Mouse (Mus musculus): ENCODE data around the gene Ddc. TPM values are rescaled to one million over a fixed set of nuclear protein-coding genes. Genes with fewer than 3 reads are reported as not detected.

Ddc gene
- polyA plus RNA-seq, 1 experiment from 2014 or later, result 37.3 TPM

DNA sequence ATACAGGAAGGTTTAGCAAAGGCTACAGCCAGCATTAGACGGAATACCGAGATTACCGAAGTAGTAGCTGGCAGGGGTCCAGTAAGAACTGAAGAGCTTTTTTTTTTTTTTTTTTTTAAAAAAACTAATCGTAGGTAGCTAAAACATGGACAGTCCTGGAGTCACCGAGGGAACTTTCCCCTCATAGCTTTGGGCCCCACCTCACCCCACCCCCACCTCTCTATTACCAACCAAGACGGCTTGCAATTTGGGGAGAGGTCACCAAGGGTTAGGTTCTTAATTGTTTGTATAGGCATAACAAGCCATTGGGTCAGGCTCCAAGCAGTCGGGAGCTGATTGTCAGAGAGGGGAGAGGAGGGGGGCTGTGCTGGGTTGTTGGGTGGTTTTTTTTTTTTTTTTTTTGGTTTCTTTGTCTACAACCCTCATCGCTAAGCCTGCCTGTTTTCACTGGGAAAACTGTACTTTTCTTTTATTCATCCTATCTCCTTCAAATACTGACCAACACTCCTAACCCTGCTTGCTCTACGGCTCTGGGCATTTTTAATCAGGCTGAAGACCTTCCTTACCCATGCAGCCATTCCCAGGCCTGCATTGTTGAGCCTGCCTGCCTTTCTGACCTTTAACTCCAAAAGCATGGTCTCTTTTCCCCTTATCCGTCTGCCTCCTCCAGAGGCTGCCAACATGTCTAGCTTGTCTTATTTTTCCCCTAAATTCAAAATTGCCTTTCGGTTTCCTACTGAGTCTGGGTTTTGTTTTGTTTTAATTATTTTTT, 88.4 kb downstream of the Ddc start:
- Histone ChIP-seq H3K27me3 (replicated peaks; ENCODE audit: control insufficient read depth, insufficient read depth, low read length) (no peaks in the 10 kb centered on the region), H3K9me3 (ENCODE audit: control insufficient read depth, low read length) (no peaks in the 10 kb centered on the region), H3K9ac (ENCODE audit: low read length) (peak overlapping the region; percentile 88), H3K27ac (ENCODE audit: low read depth) (peak overlapping the region; percentile 100), H3K4me3 (ENCODE audit: low read depth, low read length) (peak overlapping the region; percentile 60), H3K4me1 (replicated peaks; ENCODE audit: control insufficient read depth, insufficient read depth, low read length) (peaks cover 10% of the 10 kb centered on the region), H3K36me3 (ENCODE audit: control insufficient read depth, insufficient read depth, low read length) (peaks cover 16% of the 10 kb centered on the region), H3K4me2 (ENCODE audit: low read length) (peak overlapping the region; percentile 63)
- 5% methylated on average over 11 of the region's 11 CpGs for WGBS
- DNase-seq (ENCODE audit: low spot score), result no peak
- peak; percentile 20 for ATAC-seq (replicated peaks; ENCODE audit: low FRiP score, low TSS enrichment, low read depth)

DNA sequence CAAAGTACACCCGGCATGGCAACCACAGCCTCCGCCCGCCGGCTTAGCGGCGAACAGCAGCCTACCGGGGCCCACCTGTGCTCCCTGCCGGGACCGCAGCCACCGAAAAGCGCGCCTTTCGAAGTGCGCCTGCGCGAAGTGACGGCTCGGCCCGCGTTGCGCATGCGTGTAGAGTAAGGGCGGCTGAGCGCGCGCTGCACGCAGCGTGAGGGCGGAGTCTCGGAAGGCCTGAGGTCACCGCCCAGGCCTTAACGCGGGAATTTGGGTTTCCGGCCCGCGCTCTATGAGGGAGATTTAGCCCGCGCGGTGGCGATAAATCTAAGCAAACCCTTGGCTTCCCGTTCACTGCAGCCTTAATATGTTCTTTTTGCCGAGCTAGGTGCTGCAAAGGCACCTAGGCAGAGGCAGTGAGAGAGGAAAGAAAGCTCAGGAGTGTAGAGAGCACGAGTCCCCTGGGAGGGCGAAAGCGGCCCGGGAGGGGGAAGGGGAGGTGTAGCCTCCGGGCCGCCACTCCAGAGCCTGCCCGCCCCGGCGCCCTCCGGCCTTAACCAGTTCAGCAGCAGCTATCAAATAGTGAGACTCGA, 89.0 kb downstream of the Ddc start, which contains the start of gene Fignl1:
Fignl1 (minus strand) TSS at position 143 of the 584 bp plus-strand sequence.
- no peaks in the 10 kb centered on the region for H3K9me3 ChIP-seq (ENCODE audit: control insufficient read depth, low read length)
- H3K9ac ChIP-seq (ENCODE audit: low read length), result peak within 1 kb of the TSS; percentile 88
- H3K4me1 ChIP-seq (replicated peaks; ENCODE audit: control insufficient read depth, insufficient read depth, low read length), result peaks cover 10% of the 10 kb centered on the region
- peak within 1 kb of the TSS; percentile 63 for H3K4me2 ChIP-seq (ENCODE audit: low read length)
- H3K27me3 ChIP-seq (replicated peaks; ENCODE audit: control insufficient read depth, insufficient read depth, low read length), result no peaks in the 10 kb centered on the region
- WGBS, result under 1% methylated on average over 53 of the region's 53 CpGs
- peaks cover 22% of the 10 kb centered on the region for H3K36me3 ChIP-seq (ENCODE audit: control insufficient read depth, insufficient read depth, low read length)
- H3K27ac ChIP-seq (ENCODE audit: low read depth), result peak within 1 kb of the TSS; percentile 100
- DNase-seq (ENCODE audit: low spot score) (peak; percentile 97), ATAC-seq (replicated peaks; ENCODE audit: low FRiP score, low TSS enrichment, low read depth) (peak; percentile 95)
- peak within 1 kb of the TSS; percentile 60 for H3K4me3 ChIP-seq (ENCODE audit: low read depth, low read length)

DNA sequence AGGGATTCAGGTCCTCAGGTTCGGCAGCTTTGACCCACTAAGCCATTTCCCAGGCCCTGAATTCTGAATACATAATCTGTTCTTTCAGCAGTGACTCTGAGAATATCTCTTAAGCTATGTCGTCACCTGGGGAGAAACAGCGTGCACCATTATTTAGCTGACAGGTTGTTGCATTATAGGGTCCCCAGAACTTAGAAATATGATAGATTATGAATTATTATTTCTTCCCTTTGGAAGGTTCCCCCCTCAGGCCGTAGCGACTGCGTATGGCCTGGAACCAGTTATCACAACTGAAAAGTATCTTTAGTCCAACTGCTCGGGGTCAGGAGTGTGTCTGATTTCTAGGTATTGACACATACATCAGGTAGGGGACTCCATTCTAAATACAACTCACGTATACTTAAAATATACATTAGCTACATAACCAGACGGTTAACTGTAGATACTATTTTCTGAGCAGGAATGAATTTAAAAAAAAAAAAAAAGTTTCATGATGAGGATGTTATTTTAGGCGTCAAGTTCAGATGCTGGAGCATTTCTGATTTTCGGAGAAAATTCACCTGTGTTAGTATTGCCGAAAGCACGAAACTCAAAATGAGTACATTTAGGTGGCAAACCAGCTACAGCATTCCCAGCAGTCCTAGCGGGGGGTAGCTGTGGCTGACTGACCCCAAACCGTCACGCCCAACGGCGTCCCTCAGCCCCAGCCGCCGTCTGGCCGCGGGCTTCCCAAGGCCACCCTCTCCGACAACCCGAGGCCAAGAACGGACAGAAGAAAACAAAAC, 89.7 kb downstream of the Ddc start:
- WGBS, result 10% methylated on average over 25 of the region's 25 CpGs
- no peaks in the 10 kb centered on the region for H3K9me3 ChIP-seq (ENCODE audit: control insufficient read depth, low read length)
- H3K36me3 ChIP-seq (ENCODE audit: control insufficient read depth, insufficient read depth, low read length), result peaks cover 29% of the 10 kb centered on the region
- H3K4me1 ChIP-seq (replicated peaks; ENCODE audit: control insufficient read depth, insufficient read depth, low read length), result peaks cover 10% of the 10 kb centered on the region
- H3K27ac ChIP-seq (ENCODE audit: low read depth), result peak overlapping the region; percentile 100
- H3K27me3 ChIP-seq (replicated peaks; ENCODE audit: control insufficient read depth, insufficient read depth, low read length), result no peaks in the 10 kb centered on the region
- H3K4me3 ChIP-seq (ENCODE audit: low read depth, low read length), result peak overlapping the region; percentile 60
- DNase-seq (ENCODE audit: low spot score), result no peak
- H3K4me2 ChIP-seq (ENCODE audit: low read length), result peak overlapping the region; percentile 63
- peak; percentile 78 for ATAC-seq (replicated peaks; ENCODE audit: low FRiP score, low TSS enrichment, low read depth)
- H3K9ac ChIP-seq (ENCODE audit: low read length), result peak overlapping the region; percentile 88

- Histone ChIP-seq H3K4me2 (ENCODE audit: low read length) (no peak overlapping the region), H3K9ac (ENCODE audit: low read length) (no peak overlapping the region), H3K27me3 (replicated peaks; ENCODE audit: control insufficient read depth, insufficient read depth, low read length) (no peaks in the 10 kb centered on the region), H3K27ac (ENCODE audit: low read depth) (no peak overlapping the region), H3K36me3 (ENCODE audit: control insufficient read depth, insufficient read depth, low read length) (peaks cover 51% of the 10 kb centered on the region), H3K4me3 (ENCODE audit: low read depth, low read length) (no peak overlapping the region), H3K9me3 (ENCODE audit: control insufficient read depth, low read length) (no peaks in the 10 kb centered on the region), H3K4me1 (replicated peaks; ENCODE audit: control insufficient read depth, insufficient read depth, low read length) (peaks cover 10% of the 10 kb centered on the region)
- 86% methylated on average over 4 of the region's 4 CpGs for WGBS
- no peak for DNase-seq (ENCODE audit: low spot score)
- ATAC-seq (replicated peaks; ENCODE audit: low FRiP score, low TSS enrichment, low read depth), result no peak
Observed at GRCm38 (mm10) chr11:11805951-11806350, 92.0 kb downstream of the Ddc start.

DNA sequence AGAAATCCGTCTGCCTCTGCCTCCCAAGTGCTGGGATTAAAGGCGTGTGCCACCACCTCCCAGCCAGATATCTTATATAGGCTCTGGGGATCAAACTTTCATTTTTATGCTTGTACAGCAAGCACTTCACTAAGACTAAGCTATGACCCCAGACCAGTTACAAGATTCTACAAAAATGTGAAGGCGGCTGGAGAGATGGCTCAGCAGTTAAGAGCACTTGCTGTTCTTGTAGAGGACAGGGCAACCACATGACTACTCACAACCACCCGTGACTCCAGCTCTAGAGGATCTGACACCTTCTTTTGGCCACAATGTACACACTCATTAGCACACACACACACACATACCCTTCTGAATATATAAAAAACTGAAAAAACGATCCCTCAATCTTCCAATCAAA, 93.5 kb downstream of the Ddc start:
- 86% methylated on average over 5 of the region's 5 CpGs for WGBS
- no peaks in the 10 kb centered on the region for H3K27me3 ChIP-seq (replicated peaks; ENCODE audit: control insufficient read depth, insufficient read depth, low read length)
- peaks cover 3% of the 10 kb centered on the region for H3K4me1 ChIP-seq (replicated peaks; ENCODE audit: control insufficient read depth, insufficient read depth, low read length)
- no peaks in the 10 kb centered on the region for H3K9me3 ChIP-seq (ENCODE audit: control insufficient read depth, low read length)
- ATAC-seq (replicated peaks; ENCODE audit: low FRiP score, low TSS enrichment, low read depth) (no peak), DNase-seq (ENCODE audit: low spot score) (no peak)
- peaks cover 65% of the 10 kb centered on the region for H3K36me3 ChIP-seq (ENCODE audit: control insufficient read depth, insufficient read depth, low read length)
- no peak overlapping the region for H3K27ac ChIP-seq (ENCODE audit: low read depth)
- no peak overlapping the region for H3K9ac ChIP-seq (ENCODE audit: low read length)
- no peak overlapping the region for H3K4me3 ChIP-seq (ENCODE audit: low read depth, low read length)
- no peak overlapping the region for H3K4me2 ChIP-seq (ENCODE audit: low read length)

GRCm38 (mm10) chr11:11801067-11801466, 96.9 kb downstream of the Ddc start:
- H3K9me3 ChIP-seq (ENCODE audit: control insufficient read depth, low read length), result no peaks in the 10 kb centered on the region
- peaks cover 92% of the 10 kb centered on the region for H3K36me3 ChIP-seq (ENCODE audit: control insufficient read depth, insufficient read depth, low read length)
- H3K4me3 ChIP-seq (ENCODE audit: low read depth, low read length), result no peak overlapping the region
- no peak overlapping the region for H3K27ac ChIP-seq (ENCODE audit: low read depth)
- no peak for DNase-seq (ENCODE audit: low spot score)
- H3K27me3 ChIP-seq (replicated peaks; ENCODE audit: control insufficient read depth, insufficient read depth, low read length), result no peaks in the 10 kb centered on the region
- no peak overlapping the region for H3K4me2 ChIP-seq (ENCODE audit: low read length)
- no peak for ATAC-seq (replicated peaks; ENCODE audit: low FRiP score, low TSS enrichment, low read depth)
- no peak overlapping the region for H3K9ac ChIP-seq (ENCODE audit: low read length)
- no peaks in the 10 kb centered on the region for H3K4me1 ChIP-seq (replicated peaks; ENCODE audit: control insufficient read depth, insufficient read depth, low read length)
- WGBS, result 91% methylated on average over 9 of the region's 9 CpGs

- Histone ChIP-seq H3K9ac (ENCODE audit: low read length) (no peak overlapping the region), H3K4me3 (ENCODE audit: low read depth, low read length) (no peak overlapping the region), H3K36me3 (ENCODE audit: control insufficient read depth, insufficient read depth, low read length) (peaks cover 85% of the 10 kb centered on the region), H3K4me2 (ENCODE audit: low read length) (no peak overlapping the region), H3K27me3 (replicated peaks; ENCODE audit: control insufficient read depth, insufficient read depth, low read length) (no peaks in the 10 kb centered on the region), H3K27ac (ENCODE audit: low read depth) (no peak overlapping the region), H3K4me1 (replicated peaks; ENCODE audit: control insufficient read depth, insufficient read depth, low read length) (no peaks in the 10 kb centered on the region), H3K9me3 (ENCODE audit: control insufficient read depth, low read length) (no peaks in the 10 kb centered on the region)
- DNase-seq (ENCODE audit: low spot score) (no peak), ATAC-seq (replicated peaks; ENCODE audit: low FRiP score, low TSS enrichment, low read depth) (no peak)
- 98% methylated on average over 3 of the region's 3 CpGs for WGBS
Observed at GRCm38 (mm10) chr11:11800304-11800703, 97.6 kb downstream of the Ddc start.

- Histone ChIP-seq H3K4me2 (ENCODE audit: low read length) (no peak overlapping the region), H3K27me3 (replicated peaks; ENCODE audit: control insufficient read depth, insufficient read depth, low read length) (no peaks in the 10 kb centered on the region), H3K4me1 (replicated peaks; ENCODE audit: control insufficient read depth, insufficient read depth, low read length) (no peaks in the 10 kb centered on the region), H3K9ac (ENCODE audit: low read length) (no peak overlapping the region), H3K9me3 (ENCODE audit: control insufficient read depth, low read length) (no peaks in the 10 kb centered on the region), H3K36me3 (ENCODE audit: control insufficient read depth, insufficient read depth, low read length) (peaks cover 70% of the 10 kb centered on the region), H3K4me3 (ENCODE audit: low read depth, low read length) (no peak overlapping the region), H3K27ac (ENCODE audit: low read depth) (no peak overlapping the region)
- ATAC-seq (replicated peaks; ENCODE audit: low FRiP score, low TSS enrichment, low read depth) (no peak), DNase-seq (ENCODE audit: low spot score) (no peak)
- 98% methylated on average over 1 of the region's 1 CpGs for WGBS
Observed at GRCm38 (mm10) chr11:11798690-11799089, 99.3 kb downstream of the Ddc start.

Measured in intestine, embryonic 14.5 days (tissue).